Mouse (Mus musculus) cerebellum, adult 9-10 months (tissue): Measurements from ENCODE around the gene Slc39a11.

Source experiments
- DNase-seq: peaks from one replicate; pipeline ENCODE4 v3.0.0; 2022

Slc39a11 gene

DNA sequence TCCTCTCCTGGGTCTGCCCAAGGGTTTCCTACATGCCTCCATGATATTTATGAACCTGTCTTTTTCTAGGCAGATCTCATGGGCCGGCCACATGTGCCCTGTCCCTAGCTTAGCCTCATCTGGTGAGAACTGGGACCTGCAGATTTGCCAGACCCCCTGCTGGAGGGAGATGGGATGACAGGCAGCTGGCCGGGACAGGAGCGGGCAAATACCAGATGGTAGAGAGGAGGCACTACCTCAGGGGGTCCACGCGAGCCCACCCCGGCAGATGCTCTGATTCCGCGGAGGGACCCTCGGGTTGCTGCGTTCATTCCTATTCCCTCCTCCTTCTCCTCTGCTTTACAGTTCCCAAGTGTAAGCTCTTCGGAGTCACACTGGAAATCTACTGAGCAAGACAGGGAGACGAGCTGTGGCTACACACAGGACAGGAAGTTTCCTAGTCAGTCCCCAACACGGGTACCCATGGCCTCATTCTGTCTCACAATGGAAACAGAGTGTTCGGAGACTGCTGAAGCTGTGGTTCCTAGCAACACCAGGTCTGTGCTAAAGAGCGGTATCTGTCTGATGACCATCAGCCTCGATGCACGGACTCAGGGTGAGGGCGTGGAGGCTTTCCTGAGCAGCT lies 323.4 kb downstream of the Slc39a11 start:
- peak; percentile 46 for DNase-seq

DNA sequence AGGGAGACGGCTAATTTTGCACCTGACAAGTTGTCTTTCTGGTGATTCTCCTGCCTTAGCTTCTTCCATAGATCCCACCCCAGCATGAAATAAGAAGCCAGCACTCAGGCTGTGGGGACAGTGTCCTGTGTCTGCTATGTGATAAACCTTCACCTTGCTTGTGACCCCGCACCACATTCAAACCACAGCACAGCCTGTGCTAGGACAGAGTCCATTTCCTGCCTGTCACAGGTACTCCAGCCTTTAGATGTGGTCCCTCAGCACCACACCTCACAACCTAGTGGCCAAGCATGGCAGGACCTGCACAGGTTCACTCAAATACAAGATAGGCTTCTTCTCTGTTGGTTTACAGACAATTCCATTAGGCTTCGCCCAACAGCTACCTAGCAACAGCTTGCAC lies 328.3 kb downstream of the Slc39a11 start:
- no peak for DNase-seq

DNA sequence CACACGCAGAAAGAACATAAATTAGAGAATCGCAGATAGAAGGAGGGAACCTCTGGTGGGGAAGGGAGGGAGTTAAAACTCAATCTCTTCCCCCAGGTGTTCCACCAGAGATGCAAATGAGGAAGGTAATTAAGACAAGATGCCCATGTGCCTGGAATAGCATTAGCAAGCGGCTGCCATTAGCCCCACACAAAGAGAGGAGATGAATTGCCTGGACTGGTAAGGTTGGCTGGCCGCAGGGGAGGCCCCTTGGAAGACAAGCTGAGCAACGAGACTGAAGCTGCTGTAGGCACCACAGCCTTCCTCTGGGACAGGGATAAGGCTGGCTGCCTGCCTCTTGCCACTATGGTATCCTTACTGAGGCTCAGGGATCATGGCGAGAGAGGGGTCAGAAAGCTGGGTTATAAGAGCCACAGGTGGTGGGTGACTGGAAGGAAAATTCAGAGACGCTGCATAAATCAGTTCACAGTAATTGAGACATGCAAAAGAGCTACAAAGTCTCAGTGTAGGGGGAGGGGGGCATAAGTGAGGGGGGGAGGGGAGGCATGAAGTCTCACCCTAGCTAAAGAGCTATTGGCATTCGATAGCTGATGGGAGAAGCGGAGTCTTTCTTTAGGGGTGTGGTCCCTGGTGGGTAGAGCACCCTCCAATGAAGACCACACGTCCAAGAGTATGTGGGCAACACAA lies 340.5 kb downstream of the Slc39a11 start:
- DNase-seq: no peak

DNA sequence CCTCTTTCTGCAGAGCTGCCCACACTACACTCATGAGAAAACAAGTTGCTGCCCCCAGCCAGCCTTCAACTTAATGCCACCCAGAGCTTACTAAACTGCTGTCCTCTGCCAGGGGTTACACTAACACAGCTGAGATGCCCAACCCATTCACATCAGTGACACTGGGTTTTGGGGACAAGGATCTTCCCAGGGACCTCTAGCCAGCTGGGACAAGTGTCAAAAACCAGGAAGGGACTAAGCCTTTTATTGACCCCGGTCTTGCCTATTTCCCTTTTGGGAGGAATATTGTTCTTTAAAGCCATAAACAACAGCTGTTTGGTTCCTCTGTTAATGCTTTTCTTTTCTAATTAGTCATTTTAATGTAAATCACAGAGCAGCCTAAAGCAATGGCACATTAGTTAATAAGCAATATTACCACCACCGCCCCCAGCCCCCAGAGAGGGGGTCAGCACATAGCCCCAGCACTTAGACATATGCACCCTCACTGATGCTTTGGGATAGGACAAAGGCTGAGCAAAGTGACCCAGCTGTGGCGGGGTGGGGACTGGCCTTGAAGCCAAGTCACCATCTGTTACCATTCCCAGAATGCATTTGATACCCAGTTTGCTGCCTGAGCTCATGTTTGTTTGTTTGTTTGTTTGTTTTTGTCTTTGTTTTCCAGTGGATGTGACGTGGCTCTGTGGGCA lies 341.5 kb downstream of the Slc39a11 start:
- DNase-seq: no peak

DNA sequence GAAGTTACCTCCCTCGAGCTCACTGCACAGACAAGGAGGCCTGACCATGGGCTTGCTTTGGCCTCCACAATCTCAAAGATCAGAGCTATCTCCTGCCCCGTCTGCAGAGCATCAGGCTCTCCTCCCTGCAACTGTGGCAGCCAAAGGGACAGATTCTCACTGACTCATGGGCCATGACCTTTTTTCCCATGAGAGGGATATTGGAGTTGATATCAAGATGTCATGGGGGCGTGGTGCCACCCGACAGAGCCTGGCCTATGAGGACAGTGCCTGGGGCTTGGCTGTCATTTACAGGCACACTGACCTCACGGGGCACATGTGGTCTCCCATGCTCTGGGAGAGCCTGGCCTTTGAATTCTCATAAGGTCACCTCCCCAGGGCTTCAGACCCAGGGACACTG lies 346.7 kb downstream of the Slc39a11 start:
- DNase-seq: no peak

DNA sequence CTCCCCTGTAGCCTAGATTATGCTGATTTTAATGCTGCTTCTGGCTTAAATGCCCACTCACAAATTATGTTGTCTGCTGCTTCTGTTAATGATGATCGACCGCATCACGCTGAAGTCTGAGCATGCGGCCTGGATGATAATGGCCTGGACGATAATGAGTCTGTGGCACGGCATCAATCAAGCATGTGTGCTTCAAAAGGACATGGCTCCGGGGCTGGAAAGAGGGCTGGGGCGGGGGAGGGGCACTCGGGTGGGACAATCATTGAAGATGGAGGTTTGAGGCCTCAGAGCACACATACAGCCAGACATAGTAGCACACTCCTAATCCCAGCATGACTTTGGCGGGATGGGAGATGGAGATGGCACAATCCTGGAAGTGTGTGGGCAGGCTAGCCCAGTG lies 350.4 kb downstream of the Slc39a11 start:
- DNase-seq: no peak

DNA sequence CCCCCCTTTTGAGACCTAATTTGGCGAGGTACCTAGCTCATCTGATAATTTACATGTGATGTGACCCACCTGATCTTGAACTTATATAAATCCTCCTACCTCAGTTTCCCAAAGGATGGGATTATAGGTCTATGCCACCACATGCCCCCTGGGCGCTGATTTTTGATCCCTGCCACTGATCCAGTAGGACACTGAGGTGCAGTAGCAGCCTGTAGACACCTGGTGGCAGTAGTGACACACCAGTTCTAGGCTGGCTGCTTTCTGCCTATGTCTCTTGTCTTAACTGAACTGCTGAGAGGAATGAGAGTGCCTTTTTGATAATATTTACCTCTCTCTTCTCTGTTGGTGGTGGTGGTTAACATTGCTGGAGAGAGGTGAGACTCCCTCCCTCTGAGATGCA lies 352.1 kb downstream of the Slc39a11 start:
- peak; percentile 71 for DNase-seq

DNA sequence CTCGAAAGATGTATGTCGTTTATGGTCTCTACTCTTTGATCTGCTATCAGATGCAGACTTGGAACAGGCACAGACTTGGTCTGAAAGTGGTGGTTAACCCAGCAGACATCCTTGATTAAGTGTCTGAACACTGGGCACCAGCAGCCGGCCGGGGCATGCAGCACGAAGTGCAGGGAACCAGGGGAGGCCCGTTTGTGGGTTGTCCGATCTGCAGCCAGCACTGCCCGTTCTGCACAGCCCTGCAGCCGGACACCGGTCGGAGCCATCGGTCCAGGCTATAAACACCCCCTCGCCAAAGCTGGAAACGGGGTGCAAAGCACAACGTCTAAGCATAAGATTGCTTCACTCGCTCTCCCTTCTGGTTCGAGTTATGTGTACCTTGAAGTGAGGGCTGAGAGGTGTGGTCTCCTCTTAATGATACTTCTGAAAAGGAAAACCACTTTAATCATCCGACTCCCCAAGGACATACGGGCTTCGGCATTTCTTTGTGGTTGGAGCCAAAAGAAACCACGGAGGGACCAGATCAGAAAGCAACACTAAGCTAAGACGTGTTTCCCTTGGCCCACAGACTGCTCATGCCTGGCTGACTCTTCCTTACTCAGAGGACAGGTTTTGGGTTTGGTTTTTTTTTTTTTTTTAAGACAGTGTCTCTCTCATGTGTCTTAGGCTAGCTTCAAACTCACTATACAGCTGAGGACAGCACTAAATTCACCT lies 352.8 kb downstream of the Slc39a11 start:
- no peak for DNase-seq

DNA sequence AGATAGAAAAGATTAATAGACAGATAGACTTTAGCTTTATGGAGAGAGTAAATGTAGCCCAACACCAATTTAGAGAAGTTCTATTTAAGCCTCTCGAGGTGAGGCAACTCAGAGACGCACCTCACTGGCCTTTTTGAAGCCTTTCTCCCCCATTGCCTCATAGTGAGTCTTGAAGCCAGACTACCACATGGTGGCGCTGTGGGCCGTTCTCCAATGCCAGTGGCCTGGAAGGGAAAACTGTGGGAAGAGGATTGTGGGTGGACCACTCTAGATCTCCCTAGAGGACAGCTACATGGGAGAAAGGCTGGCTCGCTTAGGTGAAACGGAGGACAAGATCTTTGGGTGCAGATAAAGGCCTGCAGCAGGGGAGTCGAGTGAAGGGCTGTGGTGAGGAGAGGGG lies 353.7 kb downstream of the Slc39a11 start:
- peak; percentile 21 for DNase-seq

DNA sequence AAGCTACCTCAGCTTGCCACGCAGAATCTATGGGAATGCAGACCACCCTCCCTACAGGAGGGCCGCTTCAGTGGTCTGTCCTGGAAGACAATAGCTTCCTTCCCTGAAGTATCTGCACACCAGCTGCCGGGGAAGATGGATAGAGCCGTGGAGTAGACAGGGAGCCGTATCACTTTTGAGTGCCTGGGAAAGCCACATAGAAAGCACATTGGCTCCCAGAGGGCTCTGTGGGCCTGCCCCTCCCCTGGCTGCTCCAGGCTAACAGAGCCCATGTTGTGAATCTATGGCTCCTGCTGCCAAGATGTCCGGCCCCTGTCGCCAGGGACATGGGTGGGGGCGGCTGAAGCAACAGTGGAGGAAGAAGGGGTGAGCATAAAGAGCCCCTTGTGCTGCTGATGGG lies 355.4 kb downstream of the Slc39a11 start:
- DNase-seq: no peak

DNA sequence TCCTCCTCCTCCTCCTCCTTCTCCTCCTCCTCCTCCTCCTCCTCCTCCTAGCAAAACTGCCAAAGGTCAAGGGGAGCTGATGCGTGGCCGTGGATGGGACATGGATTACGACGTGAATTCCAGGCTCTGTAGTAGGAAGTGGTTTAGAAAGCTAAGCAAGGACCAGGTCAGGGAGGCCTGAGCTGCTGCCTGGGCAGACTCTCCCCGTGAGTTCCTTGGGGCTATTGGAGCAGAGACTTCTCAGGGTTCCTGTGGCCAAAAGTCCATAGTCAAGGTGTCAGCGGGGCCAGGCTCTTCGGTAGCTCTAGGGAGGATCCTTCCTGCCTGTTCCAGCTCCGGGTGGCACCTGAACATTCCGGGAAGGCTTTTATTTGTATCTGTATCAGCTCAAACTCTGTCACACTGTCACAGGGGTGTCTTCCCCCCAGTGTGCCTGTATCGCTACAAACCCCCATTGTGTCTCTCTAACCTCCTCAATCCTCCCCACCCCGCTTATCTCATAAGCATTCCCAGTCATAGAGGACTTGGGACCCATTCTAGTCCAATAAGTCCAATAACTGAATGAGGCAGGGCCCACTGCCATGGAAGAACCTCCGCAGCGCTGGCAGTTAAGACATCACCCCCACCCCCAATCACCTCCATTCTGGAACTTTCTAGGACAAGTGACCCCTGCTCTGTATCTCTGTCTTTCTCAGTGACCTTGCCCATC lies 356.8 kb downstream of the Slc39a11 start:
- DNase-seq: no peak

DNA sequence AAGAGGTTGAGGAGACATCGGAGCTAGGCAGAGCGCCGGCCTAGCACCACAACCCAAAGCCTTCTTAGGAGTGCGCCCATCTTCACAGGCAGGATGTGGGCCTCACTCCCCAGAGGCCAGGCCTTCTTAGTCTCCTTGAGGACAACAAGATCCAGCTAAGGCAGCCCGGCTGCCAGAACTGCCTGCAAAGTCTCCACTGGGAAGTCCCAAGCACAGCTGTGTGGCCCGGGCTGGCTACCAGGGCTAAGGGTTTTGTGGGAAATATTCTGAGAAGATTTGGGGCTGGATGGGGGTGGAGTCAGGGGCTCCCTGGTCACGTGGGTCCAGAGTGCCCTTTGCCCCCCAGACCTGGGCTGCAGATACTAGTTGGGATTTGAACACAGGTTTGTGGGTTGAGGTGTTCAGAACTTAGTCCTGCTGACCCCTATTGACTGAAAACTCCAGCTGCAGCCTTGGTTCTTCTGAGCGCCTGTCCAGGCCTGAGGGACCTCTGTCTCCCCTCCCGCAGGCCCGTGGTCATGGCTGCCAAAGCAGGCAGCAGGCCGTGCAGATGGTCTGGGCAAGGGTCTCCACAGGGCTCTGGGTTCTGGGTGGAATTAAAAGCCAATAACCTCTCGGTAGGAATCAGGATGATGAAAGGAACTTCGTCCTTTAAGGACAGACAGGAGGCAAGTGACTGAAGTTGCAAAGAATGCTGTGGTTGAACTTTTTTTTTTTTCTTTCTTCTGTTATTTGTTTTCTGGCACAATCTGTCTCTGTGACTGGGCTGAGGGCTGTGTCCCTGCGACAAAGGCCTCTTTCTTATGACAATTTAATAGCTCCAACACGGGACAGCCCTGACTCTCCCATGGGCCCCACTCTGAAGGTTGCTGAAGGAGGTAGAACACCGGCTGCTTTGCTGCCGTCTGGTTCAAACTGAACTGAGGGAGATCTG lies 357.8 kb downstream of the Slc39a11 start:
- no peak for DNase-seq

DNA sequence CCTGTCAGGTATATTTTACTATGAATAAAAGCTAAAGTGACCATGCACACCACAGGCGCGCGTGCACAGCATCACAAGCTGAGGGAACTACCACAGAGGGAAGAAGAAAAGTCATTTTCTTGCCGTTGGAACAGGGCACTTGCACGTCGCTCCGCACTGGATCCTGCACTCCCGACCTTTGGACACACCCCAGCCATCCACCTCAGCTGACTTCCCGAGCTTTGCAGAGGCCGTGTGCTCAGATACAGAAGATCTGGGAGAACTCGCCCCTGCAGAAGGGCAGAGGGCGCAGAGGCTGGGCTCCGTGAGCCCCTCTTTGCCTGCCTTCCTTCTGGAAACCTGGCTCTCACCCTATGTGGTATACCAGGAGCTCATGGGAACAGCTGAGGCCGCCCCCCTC lies 359.0 kb downstream of the Slc39a11 start:
- no peak for DNase-seq

DNA sequence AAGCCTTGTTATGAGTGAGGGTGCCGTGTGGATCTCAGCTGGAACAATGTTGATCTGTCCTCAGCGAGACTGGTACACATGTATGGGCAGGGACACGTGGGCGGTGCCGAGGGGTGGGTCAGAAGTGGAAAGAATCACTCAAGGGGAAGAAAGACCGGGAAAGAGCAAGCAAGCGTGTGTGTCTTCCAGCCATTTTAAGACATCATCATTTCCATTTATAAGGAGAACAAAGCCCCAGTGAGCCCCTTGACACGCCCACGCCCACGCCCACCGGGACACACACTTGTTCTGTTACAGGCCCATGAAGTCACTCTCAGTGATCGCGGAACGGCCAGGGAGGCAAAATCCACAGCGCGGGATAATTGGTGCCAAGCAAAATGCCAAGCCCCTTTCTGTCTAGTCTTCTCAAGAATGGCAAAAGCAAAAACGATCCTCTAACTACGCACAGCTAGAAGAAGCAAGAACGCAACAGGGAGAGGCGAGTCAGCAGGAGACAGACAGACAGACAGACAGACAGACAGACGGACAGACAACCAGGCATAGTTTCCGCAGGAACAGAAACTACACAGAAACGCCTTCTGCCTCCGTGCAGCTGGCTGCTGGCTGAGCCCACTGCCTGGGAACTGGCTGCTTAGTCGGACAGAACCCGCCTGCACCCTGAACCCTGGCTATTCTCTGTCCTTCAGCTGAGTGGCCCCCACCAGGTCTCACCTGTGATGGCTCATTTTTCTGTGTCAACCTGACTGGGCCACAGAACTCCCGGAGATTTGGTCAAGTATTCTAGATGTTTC lies 364.7 kb downstream of the Slc39a11 start:
- DNase-seq: no peak

DNA sequence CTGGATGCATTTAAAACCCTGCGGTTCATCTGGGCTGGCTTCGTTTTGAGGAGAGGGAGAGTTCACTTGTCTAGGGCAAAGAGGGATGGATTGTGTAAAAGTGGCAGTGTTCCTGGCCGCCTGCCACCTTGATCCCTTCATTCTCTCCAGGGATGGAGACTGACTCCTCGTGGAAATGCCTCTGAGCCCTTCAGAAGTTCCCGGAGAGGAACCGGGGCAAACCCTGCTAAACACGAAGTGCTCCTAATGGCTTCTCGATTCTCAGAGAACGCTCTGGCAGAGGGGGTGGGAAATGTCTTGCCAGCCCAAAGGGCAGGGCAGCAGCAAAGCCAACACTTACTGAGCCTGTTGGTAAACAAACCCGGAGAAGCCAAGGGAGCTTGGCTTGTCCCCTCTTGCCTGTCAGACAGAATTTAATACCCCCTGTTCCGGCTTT lies 366.5 kb downstream of the Slc39a11 start:
- no peak for DNase-seq

DNA sequence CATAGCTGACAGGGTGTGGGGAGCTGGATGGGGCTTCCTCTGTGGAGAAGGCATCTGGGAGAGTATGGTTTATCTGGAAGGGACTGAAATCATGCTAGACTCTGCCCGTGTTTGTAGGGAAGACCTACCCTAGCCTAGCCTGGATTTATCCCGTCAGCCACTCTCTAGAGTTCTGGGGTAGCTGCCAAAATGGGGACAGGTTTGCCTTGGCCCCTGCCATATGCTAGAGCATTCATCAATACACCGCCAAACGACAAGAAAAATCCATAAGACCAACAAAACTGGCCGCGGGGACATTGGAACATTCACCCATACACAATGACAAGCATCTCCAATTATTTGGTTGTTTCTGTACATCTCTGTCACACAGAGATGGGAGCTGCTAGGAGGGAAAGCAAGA lies 371.6 kb downstream of the Slc39a11 start:
- no peak for DNase-seq

DNA sequence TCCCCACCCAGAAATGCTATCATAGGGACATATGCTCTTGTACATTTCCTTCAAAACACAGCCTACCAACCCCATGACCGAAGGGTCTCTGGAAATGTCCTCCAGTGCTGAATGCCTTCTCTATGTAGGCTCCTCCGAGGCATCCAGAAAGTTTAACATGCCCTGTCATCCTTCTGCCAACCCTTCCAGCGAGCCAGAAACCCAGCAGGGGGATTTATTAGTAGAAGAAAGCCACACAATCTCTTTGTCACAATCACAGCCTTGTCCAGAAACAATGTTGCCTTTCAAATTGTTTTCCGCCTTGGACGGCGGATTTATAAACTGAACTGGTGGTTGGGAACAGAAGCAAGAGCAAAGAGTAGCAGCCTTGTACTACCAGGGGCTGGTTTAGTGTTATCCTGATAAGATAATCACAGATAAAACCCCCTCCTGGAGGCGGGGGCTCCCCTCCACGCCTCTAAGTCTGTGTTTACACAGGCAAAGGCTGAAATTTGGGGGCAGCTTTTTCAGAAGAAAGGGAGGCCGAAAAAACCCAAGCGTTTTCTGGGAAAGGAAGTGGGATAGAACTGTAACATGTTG lies 372.8 kb downstream of the Slc39a11 start:
- DNase-seq: peak; percentile 17

DNA sequence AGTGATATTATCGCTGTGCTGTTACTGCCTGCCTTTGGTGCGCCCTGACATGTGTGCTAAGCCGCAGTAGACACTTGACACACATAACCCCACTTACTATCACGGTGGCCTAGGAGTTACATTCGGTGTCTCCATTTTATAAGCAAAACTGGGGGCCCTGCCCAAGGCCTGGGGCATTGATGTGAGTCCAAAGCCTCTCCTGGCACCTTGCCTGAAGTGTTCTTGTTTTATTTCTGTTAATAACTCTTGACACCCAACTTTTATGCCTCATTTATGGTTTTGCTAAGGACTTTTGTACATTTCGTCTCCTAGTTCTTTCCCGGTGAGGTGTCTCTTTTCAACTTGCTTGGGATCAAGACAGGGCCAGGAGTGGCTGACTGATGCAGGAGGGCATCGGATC lies 373.4 kb downstream of the Slc39a11 start:
- no peak for DNase-seq

DNA sequence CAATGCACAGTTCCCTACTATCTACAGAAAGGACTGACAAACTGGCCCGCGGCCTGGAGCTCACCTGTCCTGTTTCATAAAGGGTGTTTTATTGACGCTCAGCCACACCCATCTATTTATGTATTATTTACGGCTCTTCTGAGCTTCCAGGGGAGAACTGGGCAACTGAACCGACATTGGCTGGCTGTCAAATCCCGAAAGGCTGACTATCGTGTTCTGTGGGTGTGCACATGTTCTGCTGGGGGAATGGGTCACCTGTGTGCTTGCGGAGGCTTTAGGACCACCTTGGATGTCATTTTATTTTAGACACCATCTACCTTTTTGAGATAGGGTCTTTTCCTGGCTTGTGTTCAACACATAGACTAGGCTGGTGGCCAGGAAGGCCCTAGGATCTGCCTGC lies 375.8 kb downstream of the Slc39a11 start:
- DNase-seq: no peak

DNA sequence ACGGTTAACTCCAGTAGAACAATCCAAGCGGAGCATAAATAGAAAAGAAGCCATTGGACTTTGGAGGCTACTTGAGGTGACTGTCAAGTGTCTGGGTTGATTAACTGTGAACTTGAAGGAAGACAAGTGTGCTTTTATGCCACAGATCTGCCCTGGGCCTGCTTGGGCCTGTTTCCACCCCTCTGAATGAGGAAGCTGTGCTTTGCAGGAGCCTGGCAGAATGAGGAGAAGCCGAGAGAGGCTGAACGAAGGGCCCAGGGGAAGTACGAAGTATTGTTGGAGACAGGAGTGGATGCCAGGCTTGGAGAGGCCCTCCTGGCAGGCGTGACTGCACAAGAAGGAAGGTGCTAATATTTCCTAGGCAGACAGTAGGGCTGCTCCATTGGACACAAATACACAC lies 378.0 kb downstream of the Slc39a11 start:
- no peak for DNase-seq
